Mouse (Mus musculus): ENCODE data around the gene Umad1. TPM values are rescaled to one million over a fixed set of nuclear protein-coding genes. Genes with fewer than 3 reads are reported as not detected.

Umad1 gene
- polyA plus RNA-seq, 1 experiment from 2014 or later, result 15.0 TPM

DNA sequence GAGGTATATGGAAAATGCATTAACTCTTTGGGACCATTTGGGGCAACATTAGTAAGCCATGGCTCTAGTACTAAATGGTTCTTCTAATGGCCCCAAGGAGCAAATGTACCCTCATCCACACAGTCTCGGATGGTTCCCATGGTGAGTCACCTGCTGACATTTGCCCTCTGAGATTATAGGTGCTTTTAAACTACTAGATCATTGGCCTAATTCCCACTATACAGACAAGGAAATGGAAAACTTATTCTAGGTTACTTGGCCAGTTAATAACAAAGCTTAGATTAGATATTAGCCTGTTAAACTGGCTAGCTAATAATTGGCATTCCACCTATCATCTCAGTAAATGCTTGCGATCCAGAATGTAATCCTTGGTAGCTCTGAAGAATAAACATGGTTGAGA lies 203.4 kb downstream of the Umad1 start:
- Histone ChIP-seq H3K9me3 (replicated peaks; ENCODE audit: control insufficient read depth, low read length) (no peaks in the 10 kb centered on the region), H3K4me2 (ENCODE audit: low read depth, low read length) (no peak overlapping the region), H3K27me3 (ENCODE audit: control insufficient read depth, insufficient read depth, low read depth, low read length) (no peaks in the 10 kb centered on the region), H3K9ac (ENCODE audit: low read depth, low read length) (no peak overlapping the region), H3K4me3 (ENCODE audit: low read depth, low read length) (no peak overlapping the region), H3K4me1 (ENCODE audit: control insufficient read depth, low read depth, low read length) (no peaks in the 10 kb centered on the region), H3K36me3 (ENCODE audit: control insufficient read depth, insufficient read depth) (no peaks in the 10 kb centered on the region), H3K27ac (ENCODE audit: low read length) (no peak overlapping the region)
- WGBS (ENCODE audit: insufficient replicate concordance), result 83% methylated on average over 2 of the region's 2 CpGs
- ATAC-seq (ENCODE audit: low read depth), result no peak

DNA sequence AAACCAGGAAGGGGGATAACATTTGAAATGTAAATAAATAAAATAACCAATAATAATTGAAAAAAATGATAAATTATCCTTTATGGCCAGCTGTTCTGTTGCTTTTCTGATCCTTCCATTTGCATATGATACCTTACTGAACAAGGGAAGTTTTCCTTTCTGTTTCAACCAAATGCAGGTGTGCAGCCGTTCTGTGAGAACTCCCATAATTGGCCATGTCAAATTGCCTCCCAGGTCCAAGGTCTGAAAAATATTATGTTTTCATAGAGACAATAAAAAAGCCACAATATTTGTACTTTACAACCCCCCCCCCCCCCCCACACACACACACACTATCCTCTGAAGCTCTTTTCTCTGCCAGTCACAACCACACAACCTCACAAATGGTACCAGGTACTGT lies 206.3 kb downstream of the Umad1 start:
- no peaks in the 10 kb centered on the region for H3K27me3 ChIP-seq (ENCODE audit: control insufficient read depth, insufficient read depth, low read depth, low read length)
- H3K27ac ChIP-seq (ENCODE audit: low read length), result no peak overlapping the region

DNA sequence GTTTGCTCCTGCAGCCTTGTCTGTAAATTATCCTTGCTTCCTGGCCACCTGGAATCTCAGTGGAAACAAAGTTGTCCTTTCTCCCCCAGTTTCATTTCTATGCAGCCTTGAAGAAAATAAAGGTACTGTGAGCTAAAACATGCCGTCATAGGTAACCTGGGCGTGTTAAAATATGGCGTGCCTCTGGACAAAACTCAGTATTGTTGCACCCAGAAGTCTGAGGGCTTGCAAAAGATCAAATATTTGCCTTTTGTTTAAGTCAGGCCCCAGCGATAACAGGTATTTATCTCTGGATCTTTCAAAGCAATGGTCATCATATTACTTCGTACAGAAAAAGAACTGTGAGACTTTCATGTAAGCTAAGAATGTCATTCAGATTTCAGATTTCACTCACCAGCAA lies 206.9 kb downstream of the Umad1 start:
- no peak for ATAC-seq (ENCODE audit: low read depth)
- Histone ChIP-seq H3K4me2 (ENCODE audit: low read depth, low read length) (no peak overlapping the region), H3K9ac (ENCODE audit: low read depth, low read length) (no peak overlapping the region), H3K9me3 (replicated peaks; ENCODE audit: control insufficient read depth, low read length) (no peaks in the 10 kb centered on the region), H3K4me1 (ENCODE audit: control insufficient read depth, low read depth, low read length) (no peaks in the 10 kb centered on the region), H3K36me3 (ENCODE audit: control insufficient read depth, insufficient read depth) (no peaks in the 10 kb centered on the region), H3K4me3 (ENCODE audit: low read depth, low read length) (no peak overlapping the region), H3K27me3 (ENCODE audit: control insufficient read depth, insufficient read depth, low read depth, low read length) (no peaks in the 10 kb centered on the region), H3K27ac (ENCODE audit: low read length) (no peak overlapping the region)
- WGBS (ENCODE audit: insufficient replicate concordance), result 61% methylated on average over 5 of the region's 5 CpGs

More for the DNA sequence above, 206.3 kb downstream of the Umad1 start:
- H3K4me2 ChIP-seq (ENCODE audit: low read depth, low read length), result no peak overlapping the region
- no peak overlapping the region for H3K4me3 ChIP-seq (ENCODE audit: low read depth, low read length)
- no peaks in the 10 kb centered on the region for H3K9me3 ChIP-seq (replicated peaks; ENCODE audit: control insufficient read depth, low read length)
- H3K36me3 ChIP-seq (ENCODE audit: control insufficient read depth, insufficient read depth), result no peaks in the 10 kb centered on the region
- H3K9ac ChIP-seq (ENCODE audit: low read depth, low read length), result no peak overlapping the region
- no peak for ATAC-seq (ENCODE audit: low read depth)
- 74% methylated on average over 1 of the region's 1 CpGs for WGBS (ENCODE audit: insufficient replicate concordance)
- H3K4me1 ChIP-seq (ENCODE audit: control insufficient read depth, low read depth, low read length), result no peaks in the 10 kb centered on the region

DNA sequence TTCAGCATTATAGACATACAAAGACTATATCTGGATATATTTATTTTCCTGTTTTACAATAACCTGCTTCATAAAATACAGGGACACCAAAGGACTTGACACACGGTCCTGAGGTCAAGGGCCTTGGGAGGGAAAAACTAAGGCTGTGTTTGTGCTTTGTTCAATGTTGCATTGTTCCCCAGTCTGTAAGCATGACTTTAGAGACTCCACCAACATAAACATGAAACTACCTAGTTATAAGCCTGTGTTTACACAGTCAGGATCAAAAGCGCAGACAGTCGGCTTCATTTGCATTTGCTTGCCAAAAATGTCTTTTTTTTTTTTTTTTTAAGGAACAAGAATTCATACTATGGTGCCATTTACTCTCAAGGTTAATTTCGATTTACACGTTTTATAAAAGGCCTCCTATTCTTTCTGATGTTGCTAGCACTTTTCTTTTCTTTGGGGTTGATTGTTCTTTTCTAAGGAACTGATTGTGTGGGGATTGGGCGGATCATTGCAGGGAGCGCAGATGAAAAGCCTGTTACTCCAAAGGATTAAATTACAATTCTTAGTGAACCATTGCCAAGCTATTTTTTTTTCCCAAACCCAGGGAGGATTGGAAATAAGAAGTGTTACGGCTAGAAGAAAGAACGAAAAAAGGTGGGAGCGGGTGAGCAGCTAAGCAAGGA lies 208.7 kb downstream of the Umad1 start:
- no peak overlapping the region for H3K4me3 ChIP-seq (ENCODE audit: low read depth, low read length)
- 71% methylated on average over 10 of the region's 10 CpGs for WGBS (ENCODE audit: insufficient replicate concordance)
- no peak for ATAC-seq (ENCODE audit: low read depth)
- H3K36me3 ChIP-seq (ENCODE audit: control insufficient read depth, insufficient read depth), result no peaks in the 10 kb centered on the region
- no peaks in the 10 kb centered on the region for H3K27me3 ChIP-seq (ENCODE audit: control insufficient read depth, insufficient read depth, low read depth, low read length)
- H3K4me1 ChIP-seq (ENCODE audit: control insufficient read depth, low read depth, low read length), result no peaks in the 10 kb centered on the region
- no peak overlapping the region for H3K9ac ChIP-seq (ENCODE audit: low read depth, low read length)
- no peaks in the 10 kb centered on the region for H3K9me3 ChIP-seq (replicated peaks; ENCODE audit: control insufficient read depth, low read length)
- H3K27ac ChIP-seq (ENCODE audit: low read length), result no peak overlapping the region
- H3K4me2 ChIP-seq (ENCODE audit: low read depth, low read length), result no peak overlapping the region

DNA sequence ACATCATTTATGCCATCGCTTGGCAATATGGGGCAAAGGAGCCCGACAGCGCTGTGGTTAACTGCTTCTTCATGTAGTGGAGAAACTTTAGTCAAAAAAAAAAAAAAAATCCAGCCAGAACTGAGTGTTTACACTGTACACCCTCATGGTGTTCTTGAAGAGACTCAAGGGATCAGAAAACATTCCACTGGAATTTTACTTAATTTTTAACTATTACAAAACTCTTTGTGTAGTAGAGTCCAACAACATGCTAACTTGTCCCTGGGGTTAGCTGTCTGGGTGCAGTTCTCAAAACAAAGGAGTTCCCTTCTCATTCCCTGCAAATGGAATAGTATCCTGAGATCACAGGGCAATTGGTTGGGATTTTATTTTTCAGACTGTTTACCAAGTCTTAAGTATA lies 210.8 kb downstream of the Umad1 start:
- WGBS (ENCODE audit: insufficient replicate concordance), result 74% methylated on average over 3 of the region's 3 CpGs

DNA sequence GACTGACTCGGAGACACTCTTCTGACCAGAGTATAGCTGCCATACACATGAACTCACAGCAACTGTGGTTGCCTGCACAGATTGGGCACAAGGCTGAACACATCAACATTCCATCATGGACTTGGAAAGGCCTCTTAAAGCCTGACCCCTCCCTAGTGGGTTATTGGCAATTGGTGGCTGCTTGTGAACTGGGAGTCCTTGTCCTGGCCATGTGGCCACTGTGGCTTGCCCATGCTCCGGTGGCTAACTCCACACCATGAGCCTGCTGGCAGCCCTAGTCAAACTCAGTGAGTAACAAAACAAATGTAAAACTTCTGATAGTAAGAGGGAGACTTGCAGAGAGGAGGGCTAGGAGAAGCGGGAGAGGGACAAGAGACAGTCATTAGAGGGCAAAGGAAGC lies 213.0 kb downstream of the Umad1 start:
- no peaks in the 10 kb centered on the region for H3K9me3 ChIP-seq (replicated peaks; ENCODE audit: control insufficient read depth, low read length)
- no peaks in the 10 kb centered on the region for H3K36me3 ChIP-seq (ENCODE audit: control insufficient read depth, insufficient read depth)
- H3K27me3 ChIP-seq (ENCODE audit: control insufficient read depth, insufficient read depth, low read depth, low read length), result no peaks in the 10 kb centered on the region
- no peak overlapping the region for H3K4me3 ChIP-seq (ENCODE audit: low read depth, low read length)
- no peak for ATAC-seq (ENCODE audit: low read depth)
- no peak overlapping the region for H3K9ac ChIP-seq (ENCODE audit: low read depth, low read length)
- WGBS (ENCODE audit: insufficient replicate concordance), result 65% methylated on average over 3 of the region's 3 CpGs
- no peak overlapping the region for H3K4me2 ChIP-seq (ENCODE audit: low read depth, low read length)
- no peak overlapping the region for H3K27ac ChIP-seq (ENCODE audit: low read length)
- H3K4me1 ChIP-seq (ENCODE audit: control insufficient read depth, low read depth, low read length), result no peaks in the 10 kb centered on the region

More for the DNA sequence above, 210.8 kb downstream of the Umad1 start:
- no peak overlapping the region for H3K4me2 ChIP-seq (ENCODE audit: low read depth, low read length)
- no peak overlapping the region for H3K27ac ChIP-seq (ENCODE audit: low read length)
- no peak for ATAC-seq (ENCODE audit: low read depth)
- H3K9me3 ChIP-seq (replicated peaks; ENCODE audit: control insufficient read depth, low read length), result no peaks in the 10 kb centered on the region
- no peak overlapping the region for H3K4me3 ChIP-seq (ENCODE audit: low read depth, low read length)
- H3K4me1 ChIP-seq (ENCODE audit: control insufficient read depth, low read depth, low read length), result no peaks in the 10 kb centered on the region
- H3K27me3 ChIP-seq (ENCODE audit: control insufficient read depth, insufficient read depth, low read depth, low read length), result no peaks in the 10 kb centered on the region
- no peaks in the 10 kb centered on the region for H3K36me3 ChIP-seq (ENCODE audit: control insufficient read depth, insufficient read depth)
- no peak overlapping the region for H3K9ac ChIP-seq (ENCODE audit: low read depth, low read length)

DNA sequence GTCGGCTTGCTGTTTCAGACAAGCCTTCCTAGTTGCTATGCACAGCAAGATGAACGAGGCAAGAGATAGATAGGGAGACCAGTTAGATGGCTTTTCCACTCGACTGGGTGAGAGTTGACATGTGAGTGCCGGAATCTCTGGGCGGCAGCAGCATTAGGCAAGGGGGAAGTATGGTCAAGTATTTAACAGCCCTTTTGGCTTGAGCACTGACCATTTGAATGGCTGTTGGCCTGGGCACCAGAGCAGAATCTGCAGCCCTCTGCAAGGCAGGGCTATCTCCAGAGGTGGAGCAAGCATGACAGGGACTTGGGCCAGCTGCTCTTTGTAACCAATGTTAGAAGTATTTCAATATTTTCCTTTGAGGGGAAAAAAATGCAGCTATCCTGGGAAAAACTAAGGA lies 213.8 kb downstream of the Umad1 start:
- 0 out of 2 replicates have a peak, but pooled peaks have one; percentile 16 for ATAC-seq (ENCODE audit: low read depth)
- Histone ChIP-seq H3K27me3 (ENCODE audit: control insufficient read depth, insufficient read depth, low read depth, low read length) (no peaks in the 10 kb centered on the region), H3K27ac (ENCODE audit: low read length) (no peak overlapping the region), H3K4me1 (ENCODE audit: control insufficient read depth, low read depth, low read length) (no peaks in the 10 kb centered on the region), H3K9ac (ENCODE audit: low read depth, low read length) (no peak overlapping the region), H3K36me3 (ENCODE audit: control insufficient read depth, insufficient read depth) (no peaks in the 10 kb centered on the region), H3K9me3 (replicated peaks; ENCODE audit: control insufficient read depth, low read length) (no peaks in the 10 kb centered on the region), H3K4me2 (ENCODE audit: low read depth, low read length) (no peak overlapping the region), H3K4me3 (ENCODE audit: low read depth, low read length) (no peak overlapping the region)
- 34% methylated on average over 5 of the region's 5 CpGs for WGBS (ENCODE audit: insufficient replicate concordance)

DNA sequence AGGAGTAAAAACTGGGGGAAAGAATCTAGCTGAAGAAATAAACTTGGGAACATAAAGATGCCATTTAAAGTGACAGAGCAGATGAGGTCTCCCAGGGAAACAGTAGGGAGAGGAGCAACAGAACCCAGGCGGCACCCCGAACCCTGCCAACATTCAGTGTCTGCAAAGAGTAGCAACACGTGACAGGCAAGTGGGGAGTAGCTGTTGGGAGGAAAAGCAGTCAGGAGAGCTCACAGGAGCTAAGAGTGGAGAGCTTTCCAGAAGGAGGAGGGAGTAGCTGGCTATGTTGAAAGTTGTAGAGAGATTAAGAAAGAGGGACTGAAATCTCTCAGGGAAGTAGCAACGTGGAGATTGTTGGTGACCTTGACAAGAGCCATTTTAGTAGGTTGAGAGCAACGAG lies 214.4 kb downstream of the Umad1 start:
- 49% methylated on average over 5 of the region's 5 CpGs for WGBS (ENCODE audit: insufficient replicate concordance)
- no peak for ATAC-seq (ENCODE audit: low read depth)
- H3K9me3 ChIP-seq (replicated peaks; ENCODE audit: control insufficient read depth, low read length), result no peaks in the 10 kb centered on the region

DNA sequence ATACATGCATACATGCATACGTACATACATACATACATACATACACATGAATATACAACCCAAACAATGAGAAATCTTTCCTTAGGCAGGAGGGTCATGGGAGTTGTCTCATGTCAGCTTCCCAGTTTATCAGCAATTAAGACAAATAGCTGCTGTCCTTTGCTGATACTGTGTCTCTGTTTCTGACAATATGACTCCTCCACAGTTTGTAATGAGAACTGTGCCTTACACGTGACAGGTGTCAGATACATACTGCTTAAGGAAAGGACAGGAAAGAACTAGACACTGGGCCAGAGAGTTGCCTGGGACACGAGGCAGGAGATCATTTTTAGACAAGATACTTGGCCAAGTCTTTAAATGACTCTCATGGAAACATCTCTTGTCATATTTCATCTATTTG lies 215.2 kb downstream of the Umad1 start:
- ATAC-seq (ENCODE audit: low read depth), result peak; percentile 48
- H3K4me2 ChIP-seq (ENCODE audit: low read depth, low read length), result no peak overlapping the region
- WGBS (ENCODE audit: insufficient replicate concordance), result 40% methylated on average over 3 of the region's 3 CpGs

More for the DNA sequence above, 214.4 kb downstream of the Umad1 start:
- H3K27ac ChIP-seq (ENCODE audit: low read length), result no peak overlapping the region
- H3K27me3 ChIP-seq (ENCODE audit: control insufficient read depth, insufficient read depth, low read depth, low read length), result no peaks in the 10 kb centered on the region
- H3K36me3 ChIP-seq (ENCODE audit: control insufficient read depth, insufficient read depth), result no peaks in the 10 kb centered on the region
- no peak overlapping the region for H3K4me3 ChIP-seq (ENCODE audit: low read depth, low read length)
- H3K4me2 ChIP-seq (ENCODE audit: low read depth, low read length), result no peak overlapping the region
- H3K4me1 ChIP-seq (ENCODE audit: control insufficient read depth, low read depth, low read length), result no peaks in the 10 kb centered on the region
- no peak overlapping the region for H3K9ac ChIP-seq (ENCODE audit: low read depth, low read length)

More for the DNA sequence above, 215.2 kb downstream of the Umad1 start:
- Histone ChIP-seq H3K27ac (ENCODE audit: low read length) (no peak overlapping the region), H3K9ac (ENCODE audit: low read depth, low read length) (no peak overlapping the region), H3K4me3 (ENCODE audit: low read depth, low read length) (no peak overlapping the region), H3K27me3 (ENCODE audit: control insufficient read depth, insufficient read depth, low read depth, low read length) (no peaks in the 10 kb centered on the region), H3K9me3 (replicated peaks; ENCODE audit: control insufficient read depth, low read length) (no peaks in the 10 kb centered on the region), H3K4me1 (ENCODE audit: control insufficient read depth, low read depth, low read length) (no peaks in the 10 kb centered on the region), H3K36me3 (ENCODE audit: control insufficient read depth, insufficient read depth) (no peaks in the 10 kb centered on the region)

All from liver, embryonic 16.5 days (tissue).